Mouse (Mus musculus): ENCODE measurements at regions not wholly inside any gene's neighbourhood (a gene's known extent, or its start where the extent isn't known, plus 50 kb on each side); places are given as distances from the start of the nearest gene placed in this dataset.

DNA sequence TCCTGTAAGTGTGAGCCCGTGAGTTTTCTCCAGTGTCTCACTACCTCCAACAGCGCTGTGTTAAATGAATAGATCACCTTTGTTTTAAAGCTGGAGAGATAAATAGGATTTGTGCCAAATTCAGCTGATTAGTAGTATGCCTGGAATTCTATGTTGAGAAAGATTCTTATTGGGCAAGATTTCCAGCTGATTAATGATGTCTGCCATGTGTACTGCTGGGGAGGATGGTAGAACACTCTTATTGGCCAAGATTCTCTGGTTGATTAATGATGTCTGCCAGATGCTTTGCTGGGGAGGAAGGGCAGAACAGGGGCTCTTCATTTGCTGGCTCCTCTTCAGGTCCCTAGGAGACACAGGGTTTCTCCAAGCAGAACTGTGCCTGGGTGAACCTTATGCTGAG, 158.9 kb upstream of the Bmper start:
- no peak for DNase-seq (ENCODE audit: low spot score)

- no peak for DNase-seq (ENCODE audit: low spot score)
Observed at GRCm38 (mm10) chr9:23064811-23065210, 158.1 kb upstream of the Bmper start.

GRCm38 (mm10) chr9:23068101-23068791, 154.6 kb upstream of the Bmper start:
- DNase-seq (ENCODE audit: low spot score): no peak

DNA sequence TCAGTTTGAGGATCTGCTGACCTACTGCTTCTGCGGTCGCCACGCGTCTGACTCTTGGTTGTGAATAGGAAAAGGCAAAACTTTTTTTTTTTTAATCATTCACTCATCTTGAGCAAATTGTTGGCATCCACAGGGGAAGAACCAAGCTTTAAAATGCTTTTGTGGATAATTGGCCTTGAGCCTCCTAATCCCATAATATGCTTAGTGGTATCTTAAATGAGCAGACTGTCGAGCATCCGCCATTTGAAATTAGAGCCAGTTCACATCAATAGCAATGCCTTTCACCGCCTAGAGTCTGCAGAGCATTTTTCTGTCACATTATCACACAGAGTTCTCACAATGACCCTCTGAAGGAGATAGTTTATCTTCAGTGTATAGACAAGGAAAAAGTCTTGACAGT, 153.7 kb upstream of the Bmper start:
- DNase-seq (ENCODE audit: low spot score): no peak

- DNase-seq (ENCODE audit: low spot score): no peak
Observed at GRCm38 (mm10) chr9:23071006-23071405, 151.9 kb upstream of the Bmper start.

DNA sequence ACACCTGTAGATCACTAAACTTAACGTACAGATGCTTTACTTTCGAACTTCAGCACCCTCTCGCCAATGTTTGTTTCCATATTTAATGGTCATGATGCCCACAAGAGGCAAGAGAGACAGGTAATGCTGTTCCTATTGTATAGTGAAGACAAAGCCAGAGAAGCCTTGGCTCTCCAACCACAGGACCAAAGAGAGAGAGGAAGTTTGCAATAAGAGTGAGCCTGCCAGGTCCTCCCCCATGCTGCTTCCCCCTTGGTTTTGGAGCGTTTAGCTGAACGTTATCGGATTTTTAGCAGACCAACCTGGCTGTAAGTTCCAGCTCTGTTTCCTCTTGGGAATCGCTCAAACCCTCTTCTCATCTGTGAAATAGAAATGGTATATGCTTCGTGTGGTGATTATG, 150.1 kb upstream of the Bmper start:
- no peak for DNase-seq (ENCODE audit: low spot score)

GRCm38 (mm10) chr9:23083562-23083961, 139.3 kb upstream of the Bmper start:
- peak; percentile 26 for DNase-seq (ENCODE audit: low spot score)

GRCm38 (mm10) chr9:23089339-23089738, 133.5 kb upstream of the Bmper start:
- DNase-seq (ENCODE audit: low spot score): no peak

GRCm38 (mm10) chr9:23097134-23097789, 125.6 kb upstream of the Bmper start:
- DNase-seq (ENCODE audit: low spot score): no peak

DNA sequence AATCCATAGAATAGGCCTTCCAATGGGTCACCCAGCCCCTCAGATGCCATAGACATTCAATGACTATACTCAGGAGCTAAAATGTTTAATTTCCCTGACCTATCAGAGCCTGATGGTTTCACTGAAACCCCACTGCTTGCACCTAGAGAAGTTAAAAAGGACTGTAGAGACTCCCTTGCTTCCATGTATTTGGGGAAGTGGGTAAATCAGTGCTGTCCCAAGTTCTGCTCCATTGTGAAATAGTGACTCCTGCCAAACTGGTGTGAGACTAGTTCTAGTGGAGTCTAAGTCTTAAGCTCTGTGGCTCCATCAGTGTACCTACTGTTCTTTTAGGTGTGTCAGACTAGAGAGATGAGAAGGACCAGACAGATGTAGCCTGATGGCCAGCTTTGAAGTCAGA, 121.3 kb upstream of the Bmper start:
- DNase-seq (ENCODE audit: low spot score): no peak

- DNase-seq (ENCODE audit: low spot score): no peak
Observed at GRCm38 (mm10) chr9:23101990-23102796, 120.7 kb upstream of the Bmper start.

DNA sequence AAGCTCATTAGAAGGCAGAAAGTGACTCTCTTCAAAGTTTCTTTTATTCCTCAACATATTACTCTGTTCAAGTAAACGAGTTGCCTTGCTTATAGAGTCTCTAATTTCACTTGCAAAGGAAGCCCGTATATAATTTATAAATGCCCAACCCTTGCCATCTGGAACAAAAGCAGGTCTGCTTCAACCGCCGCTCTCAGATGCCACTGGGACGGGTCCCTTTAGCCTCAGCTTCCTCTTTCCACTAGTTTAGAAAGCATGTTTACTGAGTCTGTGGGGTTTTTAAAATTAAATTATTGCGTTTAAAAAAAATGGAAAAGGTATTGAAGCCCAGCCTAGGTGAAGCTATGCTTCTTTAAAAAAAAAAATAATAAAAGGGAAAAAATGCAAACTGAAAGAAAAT, 111.4 kb upstream of the Bmper start:
- no peak for DNase-seq (ENCODE audit: low spot score)

GRCm38 (mm10) chr9:23115026-23115425, 107.8 kb upstream of the Bmper start:
- DNase-seq (ENCODE audit: low spot score): no peak

GRCm38 (mm10) chr9:23115540-23115939, 107.3 kb upstream of the Bmper start:
- DNase-seq (ENCODE audit: low spot score): no peak

DNA sequence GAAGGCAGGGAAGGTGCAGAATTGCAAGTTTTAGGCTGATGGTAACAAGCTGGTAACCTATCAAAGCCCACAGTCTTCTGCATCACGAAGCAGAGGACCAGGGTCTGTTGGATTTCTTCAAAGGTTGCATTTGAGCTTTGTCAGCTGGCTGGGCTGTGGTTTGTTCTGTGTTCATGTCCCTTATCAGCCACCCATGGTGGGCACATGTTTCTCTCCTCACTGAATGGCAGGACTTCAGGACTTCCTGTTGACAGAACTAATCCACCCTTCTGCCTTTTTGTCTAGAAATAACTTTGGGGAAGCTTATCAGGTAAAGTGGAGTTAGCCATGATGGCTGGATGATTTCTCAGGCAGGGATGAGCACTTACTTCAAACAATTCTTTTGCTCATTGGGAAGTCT, 106.6 kb upstream of the Bmper start:
- no peak for DNase-seq (ENCODE audit: low spot score)

GRCm38 (mm10) chr9:23119811-23120210, 103.1 kb upstream of the Bmper start:
- DNase-seq (ENCODE audit: low spot score): no peak

GRCm38 (mm10) chr9:23120814-23121213, 102.1 kb upstream of the Bmper start:
- no peak for DNase-seq (ENCODE audit: low spot score)

- DNase-seq (ENCODE audit: low spot score): no peak
Observed at GRCm38 (mm10) chr9:23122524-23122923, 100.4 kb upstream of the Bmper start.

GRCm38 (mm10) chr9:23123452-23123851, 99.4 kb upstream of the Bmper start:
- DNase-seq (ENCODE audit: low spot score): no peak

DNA sequence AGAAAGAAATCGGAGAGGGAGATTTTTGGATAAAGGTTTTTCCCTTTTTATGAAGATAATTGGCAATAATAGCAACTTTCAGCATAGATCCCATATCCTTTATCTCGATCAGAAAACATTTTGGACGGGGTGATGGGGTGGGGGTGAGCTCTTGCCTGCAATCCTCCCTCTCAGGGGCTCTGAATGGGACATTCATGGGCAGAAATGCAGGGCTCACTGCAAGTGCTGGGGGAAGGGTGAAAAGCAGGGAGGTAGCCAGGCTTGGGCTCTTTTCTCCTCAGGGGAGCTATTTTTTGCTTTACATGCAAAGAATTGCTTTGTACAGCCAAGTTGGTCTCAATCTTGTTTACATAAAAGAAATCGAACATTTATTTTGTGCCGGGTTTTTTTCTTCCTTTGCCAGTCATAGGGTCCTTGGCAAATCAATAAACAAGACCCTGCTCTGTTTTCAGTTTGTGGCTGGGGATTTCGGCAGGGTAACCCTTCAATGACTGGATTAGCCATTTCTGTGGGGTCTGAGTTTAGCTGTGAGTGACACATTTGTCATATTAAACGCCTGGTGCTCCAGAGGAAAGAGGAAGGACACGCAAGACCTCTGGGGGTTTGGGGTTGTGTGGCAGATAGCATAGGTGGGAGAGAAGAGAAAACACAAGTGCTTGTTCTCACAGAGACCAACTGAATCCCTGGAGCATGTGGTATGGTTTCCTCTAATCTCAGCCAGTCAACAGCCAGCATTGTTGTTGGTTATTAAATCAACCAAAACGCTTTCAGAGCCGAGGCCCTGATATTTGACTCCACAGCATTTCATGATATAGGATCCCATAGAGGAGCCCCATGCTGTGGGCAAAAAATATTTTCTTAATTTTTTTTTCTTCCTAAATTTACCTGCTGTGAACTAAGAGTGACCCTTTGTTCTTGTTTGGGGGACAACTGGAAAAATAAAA, 96.8 kb upstream of the Bmper start:
- no peak for DNase-seq (ENCODE audit: low spot score)

DNA sequence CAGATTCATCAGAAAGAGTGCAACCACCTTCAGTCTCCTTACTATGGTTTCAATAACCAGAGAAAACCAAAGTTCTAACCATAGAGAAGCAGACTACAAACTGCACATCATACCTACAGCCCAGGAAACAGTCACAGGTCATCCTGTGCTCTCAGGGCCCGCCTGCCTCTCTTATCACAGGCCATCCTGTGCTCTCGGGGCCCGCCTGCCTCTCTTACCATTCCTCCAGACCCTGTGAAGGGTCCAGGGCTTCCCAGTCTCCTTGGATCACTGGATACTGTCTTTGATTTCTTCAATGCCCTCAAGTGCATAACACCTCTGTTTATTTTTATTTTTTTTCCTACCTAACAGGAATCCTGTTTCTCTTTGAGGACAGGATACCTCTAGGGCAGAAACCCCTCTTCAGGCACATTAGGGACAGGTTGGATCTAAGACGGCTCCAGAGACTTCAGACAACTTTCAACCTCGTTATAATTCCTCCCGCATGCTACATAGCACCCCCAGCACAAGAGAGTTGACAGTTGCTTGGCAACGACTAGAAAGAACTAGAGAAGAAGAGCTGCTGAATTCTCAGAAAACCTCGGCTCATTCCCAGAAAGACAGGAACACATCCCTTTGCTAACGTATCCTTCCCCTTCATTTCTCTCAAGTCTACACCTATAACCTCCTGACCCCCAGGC, 95.4 kb upstream of the Bmper start:
- no peak for DNase-seq (ENCODE audit: low spot score)

- no peak for DNase-seq (ENCODE audit: low spot score)
Observed at GRCm38 (mm10) chr9:23128018-23128369, 94.9 kb upstream of the Bmper start.
